Mouse (Mus musculus): ENCODE data around the gene Osbpl3.
A peak's percentile ranks its signal among the peaks of the same experiment; 100 is the strongest.
"Not testable (repeated sequence)": the region's sequence is repeated elsewhere in the genome, so short reads cannot be mapped to it uniquely, and the experiment has no call there.

Gene Osbpl3

GRCm38 (mm10) chr6:50452220-50452619 is 3.8 kb downstream of the Osbpl3 start:
- no peak for DNase-seq

GRCm38 (mm10) chr6:50445616-50446015 is 10.4 kb downstream of the Osbpl3 start:
- DNase-seq: no peak

GRCm38 (mm10) chr6:50440966-50441862 is 14.8 kb downstream of the Osbpl3 start:
- peak; percentile 9 for DNase-seq

- no peak for DNase-seq
Observed at GRCm38 (mm10) chr6:50440197-50440596, 15.8 kb downstream of the Osbpl3 start.

- not testable (repeated sequence) for DNase-seq
Observed at GRCm38 (mm10) chr6:50438900-50439299, 17.1 kb downstream of the Osbpl3 start.

- no peak for DNase-seq
Observed at GRCm38 (mm10) chr6:50437815-50438214, 18.2 kb downstream of the Osbpl3 start.

GRCm38 (mm10) chr6:50436661-50437060 is 19.3 kb downstream of the Osbpl3 start:
- no peak for DNase-seq

GRCm38 (mm10) chr6:50432491-50432890 is 23.5 kb downstream of the Osbpl3 start:
- no peak for DNase-seq

GRCm38 (mm10) chr6:50429299-50429698 is 26.7 kb downstream of the Osbpl3 start:
- DNase-seq: no peak

- DNase-seq: no peak
Observed at GRCm38 (mm10) chr6:50427051-50427732, 28.8 kb downstream of the Osbpl3 start.

- DNase-seq: no peak
Observed at GRCm38 (mm10) chr6:50426571-50426970, 29.4 kb downstream of the Osbpl3 start.

- DNase-seq: no peak
Observed at GRCm38 (mm10) chr6:50424271-50424670, 31.7 kb downstream of the Osbpl3 start.

GRCm38 (mm10) chr6:50420413-50420812 is 35.6 kb downstream of the Osbpl3 start:
- DNase-seq: no peak

- DNase-seq: no peak
Observed at GRCm38 (mm10) chr6:50419518-50420290, 36.3 kb downstream of the Osbpl3 start.

GRCm38 (mm10) chr6:50418951-50419350 is 37.0 kb downstream of the Osbpl3 start:
- no peak for DNase-seq

- no peak for DNase-seq
Observed at GRCm38 (mm10) chr6:50416854-50417253, 39.1 kb downstream of the Osbpl3 start.

GRCm38 (mm10) chr6:50415431-50415830 is 40.6 kb downstream of the Osbpl3 start:
- DNase-seq: no peak

GRCm38 (mm10) chr6:50414547-50414946 is 41.5 kb downstream of the Osbpl3 start:
- DNase-seq: no peak

- no peak for DNase-seq
Observed at GRCm38 (mm10) chr6:50413381-50413780, 42.6 kb downstream of the Osbpl3 start.

- DNase-seq: no peak
Observed at GRCm38 (mm10) chr6:50412174-50412573, 43.8 kb downstream of the Osbpl3 start.

- no peak for DNase-seq
Observed at GRCm38 (mm10) chr6:50404698-50405097, 51.3 kb downstream of the Osbpl3 start.

GRCm38 (mm10) chr6:50403524-50403923 is 52.5 kb downstream of the Osbpl3 start:
- DNase-seq: no peak

GRCm38 (mm10) chr6:50402872-50403271 is 53.1 kb downstream of the Osbpl3 start:
- no peak for DNase-seq

All from lung, postnatal 14 days (tissue).